Mouse (Mus musculus) myocyte (in vitro differentiated cells): Measurements from ENCODE around the gene G6pc3. TPM values are rescaled to one million over a fixed set of nuclear protein-coding genes. Genes with fewer than 3 reads are reported as not detected.
A peak's percentile ranks its signal among the peaks of the same experiment; 100 is the strongest.
"Not testable (repeated sequence)": the region's sequence is repeated elsewhere in the genome, so short reads cannot be mapped to it uniquely, and the experiment has no call there.

ENCODE experiments used
- H3K27me3 ChIP-seq: one replicate; pipeline ENCODE4 v1.6.1; 2011; ENCODE audit not compliant: control insufficient read depth, insufficient read depth, insufficient read length
- H3K36me3 ChIP-seq: one replicate; pipeline ENCODE4 v1.6.1; 2011; ENCODE audit not compliant: control insufficient read depth, insufficient read depth
- H3K4me2 ChIP-seq: one replicate; pipeline ENCODE4 v1.6.1; 2011; ENCODE audit warnings: low read depth, control low read depth
- H3K4me3 ChIP-seq: one replicate; pipeline ENCODE4 v1.5.1; 2011; ENCODE audit warnings: mild to moderate bottlenecking, control low read depth, moderate library complexity
- H3K79me2 ChIP-seq: one replicate; pipeline ENCODE4 v1.6.1; 2011; ENCODE audit not compliant: control insufficient read depth, insufficient read depth
- H3ac ChIP-seq: one replicate; pipeline ENCODE4 v1.6.1; 2011; ENCODE audit not compliant: control insufficient read depth, insufficient read length
- CEBPB ChIP-seq: IDR thresholded peaks from 2 replicates; pipeline ENCODE4 v1.6.1; 2011; ENCODE audit warnings: mild to moderate bottlenecking, moderate library complexity; ENCODE audit not compliant: poor library complexity, insufficient read depth, severe bottlenecking
- E2F4 ChIP-seq: IDR thresholded peaks from one replicate; pipeline ENCODE4 v1.6.1; 2011; ENCODE audit warnings: mild to moderate bottlenecking, control low read depth, moderate library complexity; ENCODE audit not compliant: insufficient read depth
- MAX ChIP-seq: IDR thresholded peaks from one replicate; pipeline ENCODE4 v1.6.1; 2011; ENCODE audit warnings: low read depth, mild to moderate bottlenecking, control low read depth
- MYOD1 ChIP-seq, 3 experiments: IDR thresholded peaks; one replicate each; pipeline ENCODE4 v1.6.1; 2011; ENCODE audit warnings: control low read depth in 2 of 3, low read depth in 2 of 3, mild to moderate bottlenecking in 2 of 3, moderate library complexity in 1 of 3; ENCODE audit not compliant: insufficient read length in 2 of 3, control insufficient read depth in 1 of 3
- MYOG ChIP-seq, 3 experiments: IDR thresholded peaks; one replicate each; pipeline ENCODE4 v1.6.1; 2011; ENCODE audit warnings: control low read depth in 2 of 3, low read depth in 2 of 3, mild to moderate bottlenecking in 2 of 3; ENCODE audit not compliant: insufficient read length in 2 of 3, control insufficient read depth in 1 of 3, insufficient read depth in 1 of 3
- POLR2A ChIP-seq: IDR thresholded peaks from one replicate; pipeline ENCODE4 v1.6.1; 2011; ENCODE audit warnings: low read depth, mild to moderate bottlenecking, control low read depth, moderate library complexity; ENCODE audit not compliant: insufficient read length
- POLR2AphosphoS2 ChIP-seq: IDR thresholded peaks from one replicate; pipeline ENCODE4 v1.6.1; 2011; ENCODE audit warnings: low read depth, control low read depth; ENCODE audit not compliant: insufficient read length
- REST ChIP-seq: IDR thresholded peaks from one replicate; pipeline ENCODE4 v1.6.1; 2011; ENCODE audit warnings: mild to moderate bottlenecking, control low read depth, moderate library complexity; ENCODE audit not compliant: insufficient read depth, insufficient read length
- SRF ChIP-seq: IDR thresholded peaks from one replicate; pipeline ENCODE4 v1.6.1; 2011; ENCODE audit warnings: low read depth; ENCODE audit not compliant: control insufficient read depth, insufficient read length
- TCF12 ChIP-seq: IDR thresholded peaks from one replicate; pipeline ENCODE4 v1.6.1; 2011; ENCODE audit warnings: mild to moderate bottlenecking, control low read depth; ENCODE audit not compliant: poor library complexity, insufficient read depth, severe bottlenecking
- TCF3 ChIP-seq: IDR thresholded peaks from one replicate; pipeline ENCODE4 v1.6.1; 2011; ENCODE audit warnings: low read depth, control low read depth; ENCODE audit not compliant: insufficient read length
- USF1 ChIP-seq: IDR thresholded peaks from one replicate; pipeline ENCODE4 v1.6.1; 2011; ENCODE audit warnings: low read depth, mild to moderate bottlenecking, control low read depth, moderate library complexity
- polyA plus RNA-seq: library from polyadenylated mRNA; unstranded; fragments of >200 nt; fragmentation: generic; extraction: Trizol; gene quantifications from one replicate; pipeline ENCODE4 v1.2.1, GENCODE M21; 2012; ENCODE audit warnings: missing spikeins

Gene G6pc3
- polyA plus RNA-seq, 1 experiment, result 58.1 TPM

DNA sequence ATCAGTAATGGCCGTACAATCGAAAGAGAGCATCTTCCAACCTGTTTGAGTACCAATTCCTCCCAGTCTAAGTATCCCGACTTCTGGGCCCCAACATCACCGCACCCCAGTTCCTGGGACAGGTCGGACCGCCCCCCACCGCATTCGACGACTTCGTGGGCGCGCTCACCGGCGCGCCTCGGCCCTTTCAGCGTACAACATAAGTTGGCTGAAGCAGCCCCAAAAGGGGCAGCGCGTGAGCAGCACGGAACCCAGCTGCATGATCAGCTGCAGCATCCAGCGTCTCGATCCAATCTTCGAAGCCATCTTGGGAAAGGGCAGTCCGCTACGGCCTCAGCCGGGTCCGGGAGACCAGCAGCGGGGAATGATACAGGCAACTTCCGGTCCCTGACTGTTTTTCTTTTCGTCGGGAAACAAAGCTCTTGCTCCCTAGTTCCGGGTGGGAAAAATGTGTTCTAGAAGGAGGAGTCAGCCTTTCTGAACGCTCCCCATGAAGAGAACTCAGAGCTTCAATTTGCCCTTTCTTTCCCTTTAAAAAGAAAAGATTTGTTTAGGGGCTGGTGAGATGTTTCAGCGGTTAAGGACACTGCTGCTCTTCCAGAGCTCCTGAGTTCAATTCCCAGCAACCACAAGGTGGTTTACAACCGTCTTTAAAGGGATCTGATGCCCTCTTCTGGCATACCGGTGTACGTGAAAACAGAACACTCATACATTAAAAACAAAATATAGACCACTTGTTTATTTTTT lies 33.2 kb upstream of the G6pc3 start, which contains the start of gene Tmem101:
Gene Tmem101, minus strand, starts transcription at position 366 of the 747 bp plus-strand sequence.
- TF ChIP-seq CEBPB (0 out of 2 replicates have a peak, but pooled peaks have one; percentile 3), MAX (no peak), REST (no peak), USF1 (no peak), POLR2AphosphoS2 (peak; percentile 81), TCF12 (no peak), MYOD1 (IDR thresholded peaks at IDR 0.05; ENCODE audit: control insufficient read depth in 1 of 3, insufficient read length in 2 of 3, low read depth in 2 of 3) (peak in 1 of 3 experiments; percentile 14), E2F4 (peak; percentile 35), MYOG (IDR thresholded peaks at IDR 0.05; ENCODE audit: control insufficient read depth in 1 of 3, insufficient read depth in 1 of 3, insufficient read length in 2 of 3, low read depth in 2 of 3) (peak in 1 of 3 experiments; percentile 9), TCF3 (no peak), SRF (no peak), POLR2A (peak; percentile 83)
- peaks cover 5% of the 10 kb centered on the region for H3K79me2 ChIP-seq

GRCm38 (mm10) chr11:102156786-102157089 lies 32.7 kb upstream of the G6pc3 start:
- H3K36me3 ChIP-seq, result peaks cover 12% of the 10 kb centered on the region
- no peaks in the 10 kb centered on the region for H3K27me3 ChIP-seq
- H3ac ChIP-seq, result no peak overlapping the region
- no peak overlapping the region for H3K4me2 ChIP-seq
- peaks cover 5% of the 10 kb centered on the region for H3K79me2 ChIP-seq
- H3K4me3 ChIP-seq, result peak overlapping the region; percentile 62
- no peak for TF ChIP-seq USF1
- TF ChIP-seq REST, result no peak

More for the DNA sequence above, 33.2 kb upstream of the G6pc3 start, which contains the start of gene Tmem101:
- Histone ChIP-seq H3K36me3 (peaks cover 9% of the 10 kb centered on the region), H3K27me3 (no peaks in the 10 kb centered on the region), H3K4me2 (peak within 1 kb of the TSS; percentile 93), H3K4me3 (peak within 1 kb of the TSS; percentile 62), H3ac (no peak within 1 kb of the TSS)

DNA sequence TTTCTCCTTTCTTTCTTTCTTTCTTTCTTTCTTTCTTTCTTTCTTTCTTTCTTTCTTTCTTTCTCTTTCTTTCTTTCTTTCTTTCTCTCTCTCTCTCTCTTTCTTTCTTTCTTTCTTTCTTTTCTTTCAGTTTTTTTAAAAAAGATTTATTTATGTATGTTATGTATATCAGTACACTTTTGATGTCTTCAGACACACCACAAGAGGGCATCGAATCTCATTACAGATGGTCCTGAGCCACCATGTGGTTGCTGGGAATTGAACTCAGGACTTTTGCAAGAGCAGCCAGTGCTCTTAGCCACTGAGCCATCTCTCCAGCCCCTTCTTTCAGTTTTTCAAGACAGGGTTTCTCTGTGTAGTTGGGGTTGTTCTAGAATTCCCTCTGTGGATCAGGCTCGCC lies 31.4 kb upstream of the G6pc3 start:
- H3ac ChIP-seq, H3K79me2 ChIP-seq, H3K4me3 ChIP-seq, H3K4me2 ChIP-seq, H3K27me3 ChIP-seq: not testable (repeated sequence)
- peaks cover 18% of the 10 kb centered on the region for H3K36me3 ChIP-seq

- TF ChIP-seq MAX (no peak), SRF (no peak), TCF12 (no peak), CEBPB (no peak), POLR2A (no peak), USF1 (no peak), POLR2AphosphoS2 (no peak), E2F4 (no peak), TCF3 (no peak), MYOD1 (IDR thresholded peaks at IDR 0.05; ENCODE audit: control insufficient read depth in 1 of 3, insufficient read length in 2 of 3, low read depth in 2 of 3) (no peak), MYOG (IDR thresholded peaks at IDR 0.05; ENCODE audit: control insufficient read depth in 1 of 3, insufficient read depth in 1 of 3, insufficient read length in 2 of 3, low read depth in 2 of 3) (no peak), REST (no peak)
- H3K36me3 ChIP-seq, result peaks cover 26% of the 10 kb centered on the region
- H3ac ChIP-seq, result no peak overlapping the region
- no peak overlapping the region for H3K4me2 ChIP-seq
- H3K27me3 ChIP-seq, result no peaks in the 10 kb centered on the region
- H3K4me3 ChIP-seq, result no peak overlapping the region
- H3K79me2 ChIP-seq, result peaks cover 5% of the 10 kb centered on the region
These were observed 29.6 kb upstream of the G6pc3 start for GRCm38 (mm10) chr11:102159781-102160180.

GRCm38 (mm10) chr11:102165971-102166722 lies 23.3 kb upstream of the G6pc3 start:
- peaks cover 38% of the 10 kb centered on the region for H3K79me2 ChIP-seq
- TF ChIP-seq MYOG (IDR thresholded peaks at IDR 0.05; ENCODE audit: control insufficient read depth in 1 of 3, insufficient read depth in 1 of 3, insufficient read length in 2 of 3, low read depth in 2 of 3), result no peak
- peak in 1 of 3 experiments; percentile 7 for TF ChIP-seq MYOD1 (IDR thresholded peaks at IDR 0.05; ENCODE audit: control insufficient read depth in 1 of 3, insufficient read length in 2 of 3, low read depth in 2 of 3)

More at GRCm38 (mm10) chr11:102165971-102166722, 23.3 kb upstream of the G6pc3 start:
- H3K27me3 ChIP-seq, result no peaks in the 10 kb centered on the region
- H3ac ChIP-seq, result no peak overlapping the region
- H3K4me2 ChIP-seq, result peak overlapping the region; percentile 18
- H3K4me3 ChIP-seq, result no peak overlapping the region
- peaks cover 62% of the 10 kb centered on the region for H3K36me3 ChIP-seq
